Mouse (Mus musculus): ENCODE measurements around the gene Slc25a42. TPM values are rescaled to one million over a fixed set of nuclear protein-coding genes. Genes with fewer than 3 reads are reported as not detected.
A peak's percentile ranks its signal among the peaks of the same experiment; 100 is the strongest.
"Not testable (repeated sequence)": the region's sequence is repeated elsewhere in the genome, so short reads cannot be mapped to it uniquely, and the experiment has no call there.

The Slc25a42 gene
- total RNA-seq, 2 experiments from 2014 or later, result 27.5 to 33.3 TPM

- H3K27ac ChIP-seq, result no peak overlapping the region
- H3K4me3 ChIP-seq, result no peak overlapping the region
- TF ChIP-seq CTCF (IDR thresholded peaks at IDR 0.05), result no peak
- no peak for DNase-seq
- intact Hi-C loops (cut with DNase I), result loop anchor here (10.0 kb wide), 1 partner anchor 316 kb away; no protein-coding TSS in a partner anchor
These were observed 18.7 kb upstream of the Slc25a42 start for GRCm38 (mm10) chr8:70230837-70231236.

GRCm38 (mm10) chr8:70227997-70228396, 15.9 kb upstream of the Slc25a42 start:
- H3K27ac ChIP-seq, result no peak overlapping the region
- TF ChIP-seq CTCF (IDR thresholded peaks at IDR 0.05), result no peak
- no peak for DNase-seq
- H3K4me3 ChIP-seq, result no peak overlapping the region
- intact Hi-C loops (cut with DNase I), result no loop called here

- DNase-seq, result peak; percentile 80
- TF ChIP-seq CTCF (IDR thresholded peaks at IDR 0.05), result peak; percentile 85
- Histone ChIP-seq H3K27ac (no peak overlapping the region), H3K4me3 (no peak overlapping the region)
- intact Hi-C loops (cut with DNase I), result loop anchor here (1.0 to 2.0 kb wide), 3 partner anchors 23 to 119 kb away; no protein-coding TSS in a partner anchor
These were observed 11.2 kb upstream of the Slc25a42 start for GRCm38 (mm10) chr8:70223341-70223740.

GRCm38 (mm10) chr8:70222041-70222440, 9.9 kb upstream of the Slc25a42 start:
- Histone ChIP-seq H3K27ac (no peak overlapping the region), H3K4me3 (no peak overlapping the region)
- intact Hi-C loops (cut with DNase I), result loop anchor here (2.0 kb wide), 1 partner anchor 117 kb away; no protein-coding TSS in a partner anchor
- no peak for TF ChIP-seq CTCF (IDR thresholded peaks at IDR 0.05)
- DNase-seq, result no peak

- intact Hi-C loops (cut with DNase I), result no loop called here
- Histone ChIP-seq H3K27ac (peak overlapping the region; percentile 38; the same call in 1 of the 2 replicates), H3K4me3 (no peak overlapping the region)
- no peak for DNase-seq
- TF ChIP-seq CTCF (IDR thresholded peaks at IDR 0.05), result no peak
These were observed 8.8 kb upstream of the Slc25a42 start for GRCm38 (mm10) chr8:70220911-70221310.

GRCm38 (mm10) chr8:70220236-70220840, 8.2 kb upstream of the Slc25a42 start:
- intact Hi-C loops (cut with DNase I), result no loop called here
- no peak for TF ChIP-seq CTCF (IDR thresholded peaks at IDR 0.05)
- no peak overlapping the region for H3K4me3 ChIP-seq
- DNase-seq, result no peak
- peak overlapping the region; percentile 38; the same call in 1 of the 2 replicates for H3K27ac ChIP-seq

GRCm38 (mm10) chr8:70219107-70219684, 7.1 kb upstream of the Slc25a42 start:
- H3K27ac ChIP-seq, result no peak overlapping the region

GRCm38 (mm10) chr8:70217441-70217840, 5.3 kb upstream of the Slc25a42 start:
- intact Hi-C loops (cut with DNase I), result no loop called here
- no peak overlapping the region for H3K4me3 ChIP-seq

More at GRCm38 (mm10) chr8:70219107-70219684, 7.1 kb upstream of the Slc25a42 start:
- no peak for TF ChIP-seq CTCF (IDR thresholded peaks at IDR 0.05)
- DNase-seq, result no peak
- intact Hi-C loops (cut with DNase I), result no loop called here
- H3K4me3 ChIP-seq, result no peak overlapping the region

GRCm38 (mm10) chr8:70216566-70216965, 4.5 kb upstream of the Slc25a42 start:
- Histone ChIP-seq H3K4me3 (no peak overlapping the region), H3K27ac (peak overlapping the region; percentile 99)
- peak; percentile 89 for DNase-seq
- intact Hi-C loops (cut with DNase I), result no loop called here
- TF ChIP-seq CTCF (IDR thresholded peaks at IDR 0.05), result no peak

More at GRCm38 (mm10) chr8:70217441-70217840, 5.3 kb upstream of the Slc25a42 start:
- no peak for DNase-seq
- peak overlapping the region; percentile 99; the same call in 1 of the 2 replicates for H3K27ac ChIP-seq
- TF ChIP-seq CTCF (IDR thresholded peaks at IDR 0.05), result no peak

- intact Hi-C loops (cut with DNase I), result not testable (repeated sequence)
These were observed 4.1 kb upstream of the Slc25a42 start for GRCm38 (mm10) chr8:70216161-70216560.

GRCm38 (mm10) chr8:70215092-70215491, 3.0 kb upstream of the Slc25a42 start:
- Histone ChIP-seq H3K4me3 (no peak overlapping the region), H3K27ac (peak overlapping the region; percentile 99)
- TF ChIP-seq CTCF (IDR thresholded peaks at IDR 0.05), result no peak
- intact Hi-C loops (cut with DNase I), result no loop called here
- no peak for DNase-seq

More at GRCm38 (mm10) chr8:70216161-70216560, 4.1 kb upstream of the Slc25a42 start:
- DNase-seq, H3K4me3 ChIP-seq: not testable (repeated sequence)
- peak overlapping the region; percentile 99 for H3K27ac ChIP-seq

GRCm38 (mm10) chr8:70214411-70214810, 2.3 kb upstream of the Slc25a42 start:
- no peak for TF ChIP-seq CTCF (IDR thresholded peaks at IDR 0.05)
- intact Hi-C loops (cut with DNase I), result no loop called here
- DNase-seq, result no peak
- peak overlapping the region; percentile 99 for H3K27ac ChIP-seq
- H3K4me3 ChIP-seq, result no peak overlapping the region

- peak overlapping the region; percentile 78 for H3K4me3 ChIP-seq
- peak; percentile 73 for DNase-seq
- H3K27ac ChIP-seq, result peak overlapping the region; percentile 99
- intact Hi-C loops (cut with DNase I), result loop anchor here (2.0 kb wide), 1 partner anchor 21 kb away; no protein-coding TSS in a partner anchor
- no peak for TF ChIP-seq CTCF (IDR thresholded peaks at IDR 0.05)
These were observed 386 bp downstream of the Slc25a42 start for GRCm38 (mm10) chr8:70211726-70212111.

Measured in gastrocnemius, adult 2 months (tissue).